Mouse (Mus musculus): ENCODE results near the gene Tmem259. TPM values are rescaled to one million over a fixed set of nuclear protein-coding genes. Genes with fewer than 3 reads are reported as not detected.

Gene Tmem259
- polyA plus RNA-seq (2012; ENCODE audit: insufficient read depth, insufficient read length, low replicate concordance, missing spikeins): not detected in 2 replicates

DNA sequence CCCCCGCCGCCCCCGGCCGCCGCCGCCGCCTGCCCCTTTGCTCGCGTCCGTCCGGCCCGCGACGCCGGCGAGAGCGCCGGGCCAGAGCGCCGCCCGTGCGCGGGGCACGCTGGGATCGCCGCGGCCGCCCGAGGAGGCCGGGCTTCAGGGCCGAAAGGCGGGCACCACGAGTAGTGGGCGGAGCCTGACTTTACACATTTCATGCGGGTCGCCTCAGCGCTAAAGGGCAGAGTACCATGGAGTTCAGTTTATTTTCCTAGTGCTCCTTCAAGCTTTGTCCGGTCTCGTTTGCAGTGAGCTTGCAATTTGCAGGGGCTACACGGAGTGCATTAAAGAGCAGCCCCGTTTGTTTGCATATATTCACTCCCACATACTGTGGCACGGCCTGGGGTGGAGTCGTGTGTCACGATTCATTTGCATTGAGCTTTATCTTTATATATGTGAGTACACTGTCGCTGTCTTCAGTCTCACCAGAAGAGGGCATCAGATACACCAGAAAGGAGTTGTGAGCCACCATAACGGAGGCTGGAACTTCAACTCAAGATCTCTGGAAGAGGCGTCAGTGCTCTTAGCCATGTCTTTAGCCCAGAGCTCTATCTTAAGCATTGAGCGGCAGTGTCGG, at the start of gene Tmem259:
TSS of gene Tmem259 (minus strand) at position 136 of the 622 bp plus-strand sequence.
- 6% methylated on average over 49 of the region's 49 CpGs for WGBS
- Histone ChIP-seq H3K4me3 (ENCODE audit: insufficient read depth, low read depth, low read length) (peak within 1 kb of the TSS; percentile 73), H3K27ac (ENCODE audit: insufficient read depth, low read depth, low read length) (peak within 1 kb of the TSS; percentile 98), H3K4me1 (ENCODE audit: control insufficient read depth, insufficient read depth, low read length) (peaks cover 49% of the 10 kb centered on the region)
- TF ChIP-seq CTCF (IDR thresholded peaks at IDR 0.05; ENCODE audit: insufficient read depth, low read depth, low read length) (peak; percentile 67), POLR2A (IDR thresholded peaks at IDR 0.05; ENCODE audit: insufficient read depth, low read depth, low read length) (peak; percentile 23; the same call in 1 of the 2 replicates)

DNA sequence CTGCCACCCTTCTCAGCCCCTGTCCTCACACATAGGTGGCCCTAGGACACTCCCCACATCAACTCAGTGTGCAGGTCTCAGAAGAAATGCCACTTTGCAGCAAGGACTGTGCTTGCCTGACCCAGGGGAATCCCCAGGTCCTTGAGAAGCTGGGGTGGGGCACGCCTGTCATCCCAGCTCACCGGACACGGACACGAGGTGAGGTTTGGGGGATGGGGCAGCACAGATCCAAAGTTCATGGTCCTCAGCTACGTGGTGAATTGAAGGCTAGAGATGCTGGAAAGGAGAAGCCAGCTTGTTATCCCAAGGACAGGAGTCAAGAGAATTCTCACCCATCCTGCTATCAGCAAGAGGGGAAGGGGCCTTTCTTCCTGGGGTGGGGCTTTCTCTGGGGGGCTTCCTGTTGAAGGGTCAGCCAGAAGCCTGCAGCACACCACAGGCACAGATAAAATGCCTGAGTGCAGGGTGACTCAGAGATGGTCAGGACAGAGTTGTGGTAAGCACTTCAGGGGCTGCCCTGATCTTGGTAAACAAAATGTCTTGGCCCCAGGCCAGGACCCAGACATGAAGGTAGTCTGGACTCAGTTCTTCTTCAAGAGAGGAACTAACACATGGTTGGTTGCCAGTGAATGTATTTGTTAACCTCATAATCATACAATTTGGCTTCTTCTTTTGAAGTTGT, 48.8 kb upstream of the Tmem259 start:
- peaks cover 5% of the 10 kb centered on the region for H3K4me1 ChIP-seq (ENCODE audit: control insufficient read depth, insufficient read depth, low read length)
- TF ChIP-seq POLR2A (IDR thresholded peaks at IDR 0.05; ENCODE audit: insufficient read depth, low read depth, low read length): no peak
- TF ChIP-seq CTCF (IDR thresholded peaks at IDR 0.05; ENCODE audit: insufficient read depth, low read depth, low read length): no peak
- 65% methylated on average over 5 of the region's 5 CpGs for WGBS
- no peak overlapping the region for H3K27ac ChIP-seq (ENCODE audit: insufficient read depth, low read depth, low read length)
- no peak overlapping the region for H3K4me3 ChIP-seq (ENCODE audit: insufficient read depth, low read depth, low read length)

DNA sequence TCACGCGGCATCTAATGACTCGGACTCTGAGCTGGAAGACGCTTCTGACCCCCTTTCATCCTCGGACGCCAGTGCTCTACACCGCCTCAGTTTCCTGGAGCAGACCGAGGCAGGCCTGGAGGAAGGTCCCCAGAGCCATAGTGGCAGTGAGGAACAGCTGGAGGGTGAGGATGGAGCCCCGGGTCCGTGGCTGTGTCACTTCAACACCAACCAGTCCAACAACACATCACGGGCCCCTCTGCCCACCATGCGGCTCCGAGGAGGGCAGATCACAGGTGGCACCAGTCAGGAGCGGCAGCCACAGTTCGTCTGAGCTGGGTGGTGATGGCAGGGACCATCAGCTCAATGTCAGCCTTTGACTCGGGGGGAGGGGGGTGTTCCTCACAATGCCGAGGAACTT, 46.6 kb upstream of the Tmem259 start:
- no peaks in the 10 kb centered on the region for H3K4me1 ChIP-seq (ENCODE audit: control insufficient read depth, insufficient read depth, low read length)
- WGBS: 85% methylated on average over 17 of the region's 17 CpGs
- H3K4me3 ChIP-seq (ENCODE audit: insufficient read depth, low read depth, low read length): no peak overlapping the region
- no peak for TF ChIP-seq CTCF (IDR thresholded peaks at IDR 0.05; ENCODE audit: insufficient read depth, low read depth, low read length)
- TF ChIP-seq POLR2A (IDR thresholded peaks at IDR 0.05; ENCODE audit: insufficient read depth, low read depth, low read length): no peak
- no peak overlapping the region for H3K27ac ChIP-seq (ENCODE audit: insufficient read depth, low read depth, low read length)

DNA sequence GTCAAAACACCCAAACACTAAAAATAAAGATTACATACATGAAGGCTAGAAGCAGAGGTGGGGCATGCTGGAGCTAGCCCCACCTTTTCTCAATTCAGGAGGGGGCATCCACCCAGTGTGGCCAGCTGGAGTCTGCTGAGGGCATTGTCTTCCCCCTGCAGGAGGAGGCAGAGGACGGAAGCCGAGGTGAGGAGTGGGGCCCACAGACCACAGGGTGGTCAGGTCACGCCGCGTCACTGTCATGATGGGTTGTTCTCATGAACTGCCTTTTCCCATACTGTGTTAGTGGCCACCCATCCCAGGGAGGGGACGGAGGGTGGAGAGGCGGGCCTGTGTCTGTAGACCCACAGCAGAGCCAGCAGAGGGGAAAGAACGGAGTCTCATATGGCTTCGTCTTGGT, 46.1 kb upstream of the Tmem259 start:
- TF ChIP-seq CTCF (IDR thresholded peaks at IDR 0.05; ENCODE audit: insufficient read depth, low read depth, low read length) (no peak), POLR2A (IDR thresholded peaks at IDR 0.05; ENCODE audit: insufficient read depth, low read depth, low read length) (no peak)
- WGBS: 92% methylated on average over 9 of the region's 9 CpGs
- H3K27ac ChIP-seq (ENCODE audit: insufficient read depth, low read depth, low read length): no peak overlapping the region

DNA sequence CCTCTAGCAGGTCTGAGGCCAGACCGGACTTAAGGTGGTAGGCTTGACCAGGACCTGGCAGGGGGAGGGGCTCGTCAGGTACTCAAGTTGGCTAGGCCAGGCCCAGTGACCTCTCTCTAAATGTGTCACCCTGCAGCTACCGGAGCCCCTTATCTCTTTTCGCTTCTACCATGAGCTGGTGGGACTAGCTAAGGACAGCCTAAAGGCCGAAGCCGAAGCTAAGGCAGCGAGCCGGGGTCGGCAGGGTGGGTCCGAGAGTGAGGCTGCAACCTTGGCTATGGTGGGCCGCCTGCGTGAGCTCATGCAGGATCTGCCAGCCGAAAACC, 44.4 kb upstream of the Tmem259 start:
- Histone ChIP-seq H3K4me1 (ENCODE audit: control insufficient read depth, insufficient read depth, low read length) (no peaks in the 10 kb centered on the region), H3K27ac (ENCODE audit: insufficient read depth, low read depth, low read length) (no peak overlapping the region), H3K4me3 (ENCODE audit: insufficient read depth, low read depth, low read length) (no peak overlapping the region)
- TF ChIP-seq CTCF (IDR thresholded peaks at IDR 0.05; ENCODE audit: insufficient read depth, low read depth, low read length) (no peak), POLR2A (IDR thresholded peaks at IDR 0.05; ENCODE audit: insufficient read depth, low read depth, low read length) (no peak)
- 94% methylated on average over 13 of the region's 13 CpGs for WGBS

More for the DNA sequence above, 46.1 kb upstream of the Tmem259 start:
- H3K4me1 ChIP-seq (ENCODE audit: control insufficient read depth, insufficient read depth, low read length): no peaks in the 10 kb centered on the region
- H3K4me3 ChIP-seq (ENCODE audit: insufficient read depth, low read depth, low read length): no peak overlapping the region

DNA sequence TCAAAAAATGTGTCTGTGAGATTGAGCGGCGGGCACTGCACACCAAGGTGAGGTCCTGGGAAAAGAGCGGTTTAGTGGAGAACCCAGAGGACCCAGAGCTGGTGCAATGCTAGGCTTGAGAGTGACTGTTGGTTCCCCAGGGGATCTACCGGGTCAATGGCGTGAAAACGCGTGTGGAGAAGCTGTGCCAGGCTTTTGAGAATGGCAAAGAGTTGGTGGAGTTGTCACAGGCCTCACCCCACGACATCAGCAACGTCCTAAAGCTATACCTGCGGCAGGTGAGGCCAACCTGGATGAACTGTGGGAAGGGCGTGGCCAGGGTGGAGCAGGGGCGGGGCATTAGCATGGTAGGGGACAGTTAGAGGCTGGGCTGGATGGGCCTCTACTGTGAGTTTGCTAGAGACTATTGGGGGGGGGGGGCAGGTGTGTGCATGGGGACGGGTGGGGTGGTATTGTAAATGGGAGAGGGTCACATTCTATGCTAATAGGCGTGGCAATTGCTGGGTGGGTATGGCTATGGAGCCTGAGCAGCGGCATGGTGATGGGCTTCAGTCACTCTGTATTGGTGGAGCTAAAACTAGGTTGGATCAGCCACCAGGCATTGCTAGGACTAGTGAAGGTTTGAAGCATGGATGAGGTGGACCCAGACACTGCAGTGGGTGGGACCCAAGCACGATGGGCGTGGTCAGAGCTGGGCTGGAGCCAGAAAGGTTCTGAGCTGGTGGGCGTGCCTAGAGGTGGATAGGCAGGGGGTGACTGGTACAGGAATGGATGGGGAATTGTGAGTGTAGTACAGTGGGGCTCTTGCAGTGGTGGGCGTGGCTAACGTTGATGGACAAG, 43.8 kb upstream of the Tmem259 start:
- H3K4me3 ChIP-seq (ENCODE audit: insufficient read depth, low read depth, low read length): no peak overlapping the region

DNA sequence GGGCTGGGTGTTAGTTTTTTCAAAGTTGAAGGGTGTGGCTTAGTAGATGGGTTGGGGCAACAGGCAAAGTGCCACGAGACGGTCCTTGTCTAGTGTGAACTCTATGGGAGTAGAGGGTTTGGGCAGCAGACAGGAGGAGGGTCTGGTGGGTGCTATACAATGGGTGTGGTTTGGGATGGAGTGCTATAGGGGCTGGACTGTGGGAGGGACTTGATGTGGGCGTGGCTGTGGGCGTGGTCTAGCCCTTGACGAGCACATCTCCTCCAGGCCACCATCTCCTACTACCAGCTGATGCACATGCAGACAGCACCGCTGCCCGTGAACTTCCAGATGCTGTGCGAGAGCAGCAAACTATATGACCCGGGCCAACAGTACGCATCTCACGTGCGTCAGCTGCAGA, 41.8 kb upstream of the Tmem259 start:
- Histone ChIP-seq H3K4me1 (ENCODE audit: control insufficient read depth, insufficient read depth, low read length) (no peaks in the 10 kb centered on the region), H3K27ac (ENCODE audit: insufficient read depth, low read depth, low read length) (no peak overlapping the region), H3K4me3 (ENCODE audit: insufficient read depth, low read depth, low read length) (no peak overlapping the region)
- 66% methylated on average over 12 of the region's 12 CpGs for WGBS
- TF ChIP-seq CTCF (IDR thresholded peaks at IDR 0.05; ENCODE audit: insufficient read depth, low read depth, low read length): no peak
- no peak for TF ChIP-seq POLR2A (IDR thresholded peaks at IDR 0.05; ENCODE audit: insufficient read depth, low read depth, low read length)

More for the DNA sequence above, 43.8 kb upstream of the Tmem259 start:
- Histone ChIP-seq H3K4me1 (ENCODE audit: control insufficient read depth, insufficient read depth, low read length) (no peaks in the 10 kb centered on the region), H3K27ac (ENCODE audit: insufficient read depth, low read depth, low read length) (no peak overlapping the region)
- TF ChIP-seq CTCF (IDR thresholded peaks at IDR 0.05; ENCODE audit: insufficient read depth, low read depth, low read length) (no peak), POLR2A (IDR thresholded peaks at IDR 0.05; ENCODE audit: insufficient read depth, low read depth, low read length) (no peak)
- 74% methylated on average over 20 of the region's 20 CpGs for WGBS

DNA sequence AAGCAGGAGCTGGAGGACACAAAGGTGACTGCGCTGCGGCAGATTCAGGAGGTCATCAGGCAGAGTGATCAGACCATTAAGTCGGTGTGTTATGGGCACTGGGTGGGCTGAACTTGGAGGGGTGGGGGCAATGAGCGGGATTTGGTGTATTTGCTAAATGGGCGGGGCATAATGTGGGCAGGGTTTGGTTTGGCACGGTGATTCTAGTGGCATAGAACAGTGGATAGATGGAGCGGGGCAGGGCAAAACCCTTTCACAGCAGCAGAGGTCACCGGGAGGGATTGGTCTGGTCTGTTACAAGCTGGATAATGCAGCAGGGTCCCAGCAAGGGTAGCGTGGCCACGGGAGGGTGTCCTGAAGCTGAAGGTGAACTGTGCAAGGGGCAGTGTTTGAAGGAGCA, 41.3 kb upstream of the Tmem259 start:
- WGBS: 75% methylated on average over 10 of the region's 10 CpGs
- TF ChIP-seq POLR2A (IDR thresholded peaks at IDR 0.05; ENCODE audit: insufficient read depth, low read depth, low read length): no peak
- no peak for TF ChIP-seq CTCF (IDR thresholded peaks at IDR 0.05; ENCODE audit: insufficient read depth, low read depth, low read length)
- no peak overlapping the region for H3K4me3 ChIP-seq (ENCODE audit: insufficient read depth, low read depth, low read length)
- H3K27ac ChIP-seq (ENCODE audit: insufficient read depth, low read depth, low read length): no peak overlapping the region
- no peaks in the 10 kb centered on the region for H3K4me1 ChIP-seq (ENCODE audit: control insufficient read depth, insufficient read depth, low read length)

DNA sequence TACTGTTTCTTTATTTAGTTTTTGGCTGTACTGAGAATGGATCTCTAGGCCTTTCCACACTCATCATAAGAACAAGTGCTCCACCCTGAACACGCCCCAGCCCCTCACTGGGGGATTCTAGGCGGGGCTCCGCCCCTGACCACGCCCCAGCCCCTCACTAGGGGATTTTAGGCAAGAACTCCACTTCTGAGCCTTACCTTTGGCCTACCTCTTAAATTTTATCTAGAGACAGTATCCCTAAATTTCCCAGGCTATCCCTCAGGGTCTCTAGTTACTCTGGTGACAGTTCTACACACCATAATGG, 40.9 kb upstream of the Tmem259 start:
- 66% methylated on average over 4 of the region's 4 CpGs for WGBS
- Histone ChIP-seq H3K4me1 (ENCODE audit: control insufficient read depth, insufficient read depth, low read length) (peaks cover 2% of the 10 kb centered on the region), H3K4me3 (ENCODE audit: insufficient read depth, low read depth, low read length) (no peak overlapping the region), H3K27ac (ENCODE audit: insufficient read depth, low read depth, low read length) (no peak overlapping the region)
- no peak for TF ChIP-seq POLR2A (IDR thresholded peaks at IDR 0.05; ENCODE audit: insufficient read depth, low read depth, low read length)
- TF ChIP-seq CTCF (IDR thresholded peaks at IDR 0.05; ENCODE audit: insufficient read depth, low read depth, low read length): no peak

All from olfactory bulb, adult 2 months (tissue).